Mouse (Mus musculus) hindbrain, embryonic 14.5 days (tissue): Measurements from ENCODE around the gene Tspan4. TPM values are rescaled to one million over a fixed set of nuclear protein-coding genes. Genes with fewer than 3 reads are reported as not detected.
A peak's percentile ranks its signal among the peaks of the same experiment; 100 is the strongest.

Source experiments
- ATAC-seq: fragments of 200-750 bp; cut with Nextera tagmentation; 2 replicates; pipeline ENCODE4 v1.8.0; 2017; ENCODE audit warnings: moderate number of reproducible peaks, mild to moderate bottlenecking, moderate TSS enrichment, moderate library complexity; ENCODE audit not compliant: low FRiP score
- DNase-seq: peaks from one replicate; pipeline ENCODE4 v3.0.0-alpha.2; 2015; ENCODE audit warnings: low spot score
- H3K27ac ChIP-seq: fragments of 300-500 bp; sonication (generic); 2 replicates; pipeline ENCODE4 v1.5.1; 2014; ENCODE audit warnings: mild to moderate bottlenecking, moderate library complexity
- H3K27me3 ChIP-seq: fragments of 300-500 bp; sonication (generic); 2 replicates; pipeline ENCODE4 v1.6.1; 2014; ENCODE audit warnings: mild to moderate bottlenecking, low read length, mixed read lengths; ENCODE audit not compliant: control insufficient read depth, insufficient read depth
- H3K36me3 ChIP-seq: fragments of 300-500 bp; sonication (generic); replicated peaks from 2 replicates; pipeline ENCODE4 v1.6.1; 2014; ENCODE audit not compliant: control insufficient read depth, insufficient read depth
- H3K4me1 ChIP-seq: fragments of 300-500 bp; sonication (generic); replicated peaks from 2 replicates; pipeline ENCODE4 v1.6.1; 2014; ENCODE audit warnings: antibody characterized with exemption, low read length, mixed read lengths; ENCODE audit not compliant: control insufficient read depth, insufficient read depth
- H3K4me2 ChIP-seq: fragments of 300-500 bp; sonication (generic); replicated peaks from 2 replicates; pipeline ENCODE4 v1.6.1; 2014; ENCODE audit warnings: mild to moderate bottlenecking, moderate library complexity
- H3K4me3 ChIP-seq: fragments of 300-500 bp; sonication (generic); replicated peaks from 2 replicates; pipeline ENCODE4 v1.5.1; 2014; ENCODE audit warnings: mild to moderate bottlenecking, low read length
- H3K9ac ChIP-seq: fragments of 300-500 bp; sonication (generic); 2 replicates; pipeline ENCODE4 v1.6.1; 2014
- H3K9me3 ChIP-seq: fragments of 300-500 bp; sonication (generic); 2 replicates; pipeline ENCODE4 v1.6.1; 2016; ENCODE audit warnings: low read length; ENCODE audit not compliant: control insufficient read depth
- WGBS: fragments of 180-500 bp; shearing (Covaris S2); extraction: QIAGEN DNeasy Blood & Tissue Kit; methylation state at CpG from one replicate; pipeline ENCODE4 v1.1.7; 2014; 5-methylcytosine and 5-hydroxymethylcytosine counted together
- polyA plus RNA-seq: library from polyadenylated mRNA; unstranded; fragments of >200 nt; fragmentation: Nextera tagmentation; extraction: Ambion mirVana; gene quantifications from 2 replicates; pipeline ENCODE4 v1.2.1, GENCODE M21; 2014

Tspan4 gene
- polyA plus RNA-seq, 1 experiment from 2014 or later: 61.0 TPM

DNA sequence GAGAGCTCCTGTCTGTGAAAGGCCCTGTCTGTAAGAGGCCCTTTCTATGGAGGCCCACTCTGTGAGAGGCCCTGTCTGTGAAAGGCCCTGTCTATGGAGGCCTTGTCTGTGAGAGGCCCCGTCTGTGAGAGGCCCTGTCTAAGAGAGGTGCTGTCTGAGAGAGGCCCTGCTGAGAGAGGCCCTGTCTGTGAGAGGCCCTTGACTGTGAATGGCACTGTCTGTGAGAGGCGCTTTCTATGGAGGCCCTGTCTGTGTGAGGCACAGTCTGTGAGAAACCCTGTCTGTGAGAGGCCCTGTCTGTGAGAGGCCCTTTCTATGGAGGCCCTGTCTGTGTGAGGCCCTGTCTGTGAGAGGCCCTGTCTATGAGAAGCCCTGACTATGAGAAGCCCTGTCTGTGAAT, 31.2 kb downstream of the Tspan4 start:
- Histone ChIP-seq H3K27me3 (no peaks in the 10 kb centered on the region), H3K4me3 (no peak overlapping the region), H3K4me2 (no peak overlapping the region), H3K9ac (no peak overlapping the region), H3K4me1 (no peaks in the 10 kb centered on the region), H3K36me3 (peaks cover 11% of the 10 kb centered on the region), H3K9me3 (no peaks in the 10 kb centered on the region), H3K27ac (no peak overlapping the region)
- WGBS: 78% methylated on average over 2 of the region's 2 CpGs
- ATAC-seq (no peak), DNase-seq (no peak)

DNA sequence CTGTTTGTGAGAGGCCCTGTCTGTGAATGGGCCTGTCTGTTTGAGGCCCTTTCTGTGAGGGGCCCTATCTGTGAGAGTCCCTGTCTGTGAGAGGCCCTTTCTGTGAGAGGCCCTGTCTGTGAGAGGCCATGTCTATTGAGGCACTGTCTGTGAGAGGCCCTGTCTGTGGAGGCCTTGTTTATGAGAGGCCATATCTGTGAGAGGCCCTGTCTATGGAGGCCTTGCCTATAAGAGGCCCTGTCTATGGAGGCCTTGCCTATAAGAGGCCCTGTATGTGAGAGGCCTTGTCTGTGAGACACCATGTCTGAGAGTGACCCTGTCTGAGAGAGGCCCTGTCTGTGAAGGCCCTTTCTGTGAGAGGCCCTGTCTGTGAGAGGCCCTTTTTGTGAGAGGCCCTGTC, 33.1 kb downstream of the Tspan4 start:
- no peaks in the 10 kb centered on the region for H3K27me3 ChIP-seq
- H3K36me3 ChIP-seq: peaks cover 24% of the 10 kb centered on the region
- H3K9me3 ChIP-seq: no peaks in the 10 kb centered on the region
- no peak overlapping the region for H3K4me2 ChIP-seq
- DNase-seq (no peak), ATAC-seq (no peak)
- no peaks in the 10 kb centered on the region for H3K4me1 ChIP-seq
- no peak overlapping the region for H3K9ac ChIP-seq
- H3K4me3 ChIP-seq: no peak overlapping the region
- no peak overlapping the region for H3K27ac ChIP-seq

DNA sequence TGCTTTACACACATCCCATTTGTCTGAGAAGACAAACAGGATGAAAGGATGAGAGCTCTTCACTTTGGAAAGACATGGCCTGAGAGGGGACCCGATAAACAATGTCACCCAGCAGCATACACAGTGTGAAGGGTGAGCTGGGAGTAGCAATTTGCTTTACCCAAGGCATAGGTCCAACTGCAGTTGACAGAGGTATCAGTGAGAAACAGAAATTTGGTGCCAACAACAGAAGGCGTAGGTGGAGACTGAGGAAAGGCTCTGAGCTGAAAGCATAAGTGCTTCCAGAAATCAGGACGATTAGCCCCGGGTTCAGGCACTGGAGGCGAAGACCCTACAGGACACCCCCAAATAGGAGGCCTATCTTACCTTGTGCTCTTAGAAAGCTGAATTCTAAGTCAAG, 35.2 kb downstream of the Tspan4 start:
- Histone ChIP-seq H3K9me3 (no peaks in the 10 kb centered on the region), H3K27ac (no peak overlapping the region), H3K4me1 (no peaks in the 10 kb centered on the region), H3K4me3 (no peak overlapping the region), H3K27me3 (no peaks in the 10 kb centered on the region), H3K9ac (no peak overlapping the region), H3K4me2 (no peak overlapping the region), H3K36me3 (peaks cover 42% of the 10 kb centered on the region)
- DNase-seq (no peak), ATAC-seq (no peak)
- 94% methylated on average over 5 of the region's 5 CpGs for WGBS

DNA sequence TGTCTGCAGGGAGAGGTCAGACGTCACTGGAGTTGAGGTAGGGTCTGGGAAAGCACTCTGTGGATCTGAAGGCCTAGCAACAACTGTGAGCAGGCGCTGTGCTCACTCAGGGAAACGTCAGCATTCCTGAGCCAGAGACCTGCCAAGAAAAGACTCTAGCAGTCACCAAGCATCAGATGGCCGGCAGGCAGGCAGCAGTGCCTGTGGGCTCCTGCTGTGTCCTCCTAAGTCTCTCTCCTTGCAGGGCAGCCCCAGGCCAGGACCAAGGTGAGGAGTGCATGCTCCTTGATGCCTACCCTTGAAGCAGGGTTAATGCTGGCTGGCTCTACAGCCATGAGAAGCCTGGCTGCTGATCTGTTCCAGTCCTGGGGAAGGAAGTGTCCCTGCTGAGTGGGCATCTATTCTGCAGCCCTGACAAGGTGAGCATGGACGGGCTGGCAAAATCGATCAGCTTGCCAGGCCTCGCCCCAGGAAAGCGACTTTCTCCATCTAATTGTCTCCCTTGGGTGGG, 35.7 kb downstream of the Tspan4 start:
- Histone ChIP-seq H3K9ac (no peak overlapping the region), H3K4me3 (no peak overlapping the region), H3K27me3 (no peaks in the 10 kb centered on the region), H3K4me2 (no peak overlapping the region), H3K4me1 (no peaks in the 10 kb centered on the region), H3K27ac (no peak overlapping the region), H3K36me3 (peaks cover 47% of the 10 kb centered on the region), H3K9me3 (no peaks in the 10 kb centered on the region)
- DNase-seq (peak; percentile 24), ATAC-seq (no peak)
- 73% methylated on average over 8 of the region's 8 CpGs for WGBS

DNA sequence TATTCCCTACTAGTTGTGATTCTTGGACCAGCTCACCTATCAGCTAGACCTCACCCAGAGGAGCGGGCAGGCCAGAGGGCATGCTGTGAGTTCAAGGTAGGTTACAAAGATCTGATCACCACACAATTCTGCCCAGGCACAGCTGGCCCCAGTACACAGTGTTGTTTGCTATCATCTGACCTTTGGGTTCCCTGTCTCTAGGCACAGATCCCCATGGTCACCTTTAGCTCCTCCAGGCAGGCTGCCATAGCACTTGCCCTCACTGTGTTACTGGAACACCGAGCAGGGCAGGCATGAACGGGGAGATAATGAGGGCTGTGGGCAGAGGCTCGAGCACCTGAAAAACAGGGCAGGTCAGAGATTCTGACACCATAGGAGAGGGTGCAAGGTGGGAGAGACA, 42.6 kb downstream of the Tspan4 start:
- H3K9me3 ChIP-seq: no peaks in the 10 kb centered on the region
- ATAC-seq (no peak), DNase-seq (no peak)
- H3K4me3 ChIP-seq: no peak overlapping the region
- no peak overlapping the region for H3K4me2 ChIP-seq
- H3K27me3 ChIP-seq: no peaks in the 10 kb centered on the region
- no peak overlapping the region for H3K9ac ChIP-seq
- H3K27ac ChIP-seq: no peak overlapping the region
- peaks cover 71% of the 10 kb centered on the region for H3K36me3 ChIP-seq
- WGBS: 96% methylated on average over 4 of the region's 4 CpGs
- no peaks in the 10 kb centered on the region for H3K4me1 ChIP-seq

DNA sequence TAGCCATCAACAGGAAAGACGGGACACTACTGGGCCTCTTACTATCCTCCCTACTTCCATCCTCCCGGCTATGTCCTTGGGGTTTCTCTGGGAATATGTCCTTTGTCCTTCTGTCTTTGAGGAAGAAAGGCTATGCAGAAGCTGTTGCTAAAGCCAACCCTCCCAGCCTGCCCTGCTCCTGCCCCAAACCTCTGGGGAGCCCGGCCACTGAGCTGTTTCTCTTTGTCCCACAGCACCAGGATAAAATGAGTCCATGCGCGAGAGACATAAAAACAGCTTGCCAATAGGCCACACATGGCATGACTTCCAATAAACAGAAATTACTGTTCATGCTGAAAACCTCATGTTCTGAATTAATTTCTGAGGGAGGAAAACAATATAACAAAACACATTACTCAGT, 43.3 kb downstream of the Tspan4 start:
- H3K9me3 ChIP-seq: no peaks in the 10 kb centered on the region
- no peaks in the 10 kb centered on the region for H3K4me1 ChIP-seq
- DNase-seq (no peak), ATAC-seq (no peak)
- H3K27me3 ChIP-seq: no peaks in the 10 kb centered on the region
- H3K36me3 ChIP-seq: peaks cover 68% of the 10 kb centered on the region
- H3K27ac ChIP-seq: no peak overlapping the region
- no peak overlapping the region for H3K9ac ChIP-seq
- no peak overlapping the region for H3K4me2 ChIP-seq
- WGBS: 73% methylated on average over 5 of the region's 5 CpGs
- no peak overlapping the region for H3K4me3 ChIP-seq

DNA sequence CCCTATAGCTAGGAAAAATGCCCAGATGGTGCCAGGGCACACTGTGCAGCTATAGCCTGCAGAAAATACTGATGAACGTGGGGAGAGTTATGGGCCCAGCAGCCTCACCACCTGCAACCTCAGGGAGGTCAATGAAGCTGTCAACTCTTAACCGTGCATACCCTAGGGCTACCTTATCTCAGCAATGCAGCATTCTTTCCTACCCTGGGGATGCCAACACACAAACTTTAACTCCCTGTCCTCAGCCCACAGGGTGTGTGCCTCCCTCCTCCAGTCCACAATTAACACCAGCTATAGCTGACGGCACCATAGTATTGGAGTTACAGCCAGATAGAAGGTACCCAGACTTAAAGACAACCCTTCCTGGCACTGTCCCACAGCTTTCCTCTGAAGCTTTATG, 43.9 kb downstream of the Tspan4 start:
- Histone ChIP-seq H3K4me3 (no peak overlapping the region), H3K27ac (no peak overlapping the region), H3K36me3 (peaks cover 61% of the 10 kb centered on the region), H3K4me1 (no peaks in the 10 kb centered on the region), H3K9me3 (no peaks in the 10 kb centered on the region), H3K9ac (no peak overlapping the region), H3K4me2 (no peak overlapping the region), H3K27me3 (no peaks in the 10 kb centered on the region)
- DNase-seq (no peak), ATAC-seq (no peak)
- 72% methylated on average over 3 of the region's 3 CpGs for WGBS

DNA sequence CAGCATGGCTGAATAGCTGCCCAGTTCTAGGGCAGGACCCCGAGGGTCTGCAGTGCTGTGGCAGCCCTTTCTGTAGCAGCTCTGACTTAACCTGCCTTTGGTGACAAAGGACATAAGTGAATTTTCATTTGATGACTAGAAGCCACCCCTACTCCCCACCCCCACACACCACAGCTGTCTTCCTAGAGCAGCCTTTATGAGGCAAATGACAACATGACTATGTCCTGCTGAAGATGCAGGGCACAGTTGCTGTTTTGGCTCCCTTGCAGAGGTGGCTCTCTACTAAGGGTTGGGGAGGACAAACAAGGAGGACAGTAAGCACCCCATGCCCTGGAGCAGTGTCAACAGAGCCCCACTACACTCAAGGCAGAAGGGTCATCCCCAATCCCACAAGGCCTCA, 44.8 kb downstream of the Tspan4 start:
- whole genome bisulfite sequencing: 82% methylated on average over 1 of the region's 1 CpGs
- Histone ChIP-seq H3K9me3 (no peaks in the 10 kb centered on the region), H3K4me1 (no peaks in the 10 kb centered on the region), H3K27me3 (no peaks in the 10 kb centered on the region), H3K4me2 (no peak overlapping the region), H3K36me3 (peaks cover 55% of the 10 kb centered on the region), H3K4me3 (no peak overlapping the region), H3K27ac (no peak overlapping the region), H3K9ac (no peak overlapping the region)
- DNase-seq (no peak), ATAC-seq (no peak)

DNA sequence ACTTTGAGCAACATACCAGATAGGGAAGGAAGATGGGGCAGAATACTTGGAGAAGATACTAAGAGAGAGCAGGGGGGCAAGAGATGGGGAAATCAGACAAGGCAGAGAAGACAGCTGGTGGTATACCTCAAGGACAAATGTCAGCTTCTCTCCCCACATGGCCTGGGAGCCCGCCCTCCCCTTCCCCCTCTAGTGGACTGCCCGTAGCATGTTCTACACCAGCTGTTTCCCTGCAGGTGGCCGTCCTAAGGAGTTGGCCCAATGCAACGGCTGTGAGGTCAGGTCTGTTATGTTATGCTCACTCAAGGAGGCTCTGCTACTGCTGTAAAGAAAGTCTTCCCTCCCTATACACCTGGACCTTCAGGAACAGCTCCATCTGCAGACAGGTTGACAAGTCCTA, 48.0 kb downstream of the Tspan4 start:
- no peak overlapping the region for H3K9ac ChIP-seq
- no peaks in the 10 kb centered on the region for H3K4me1 ChIP-seq
- H3K36me3 ChIP-seq: peaks cover 50% of the 10 kb centered on the region
- no peak for ATAC-seq
- H3K27me3 ChIP-seq: no peaks in the 10 kb centered on the region
- WGBS: 31% methylated on average over 4 of the region's 4 CpGs
- no peak overlapping the region for H3K27ac ChIP-seq
- no peak overlapping the region for H3K4me2 ChIP-seq
- no peak overlapping the region for H3K4me3 ChIP-seq
- no peaks in the 10 kb centered on the region for H3K9me3 ChIP-seq
- no peak for DNase-seq

DNA sequence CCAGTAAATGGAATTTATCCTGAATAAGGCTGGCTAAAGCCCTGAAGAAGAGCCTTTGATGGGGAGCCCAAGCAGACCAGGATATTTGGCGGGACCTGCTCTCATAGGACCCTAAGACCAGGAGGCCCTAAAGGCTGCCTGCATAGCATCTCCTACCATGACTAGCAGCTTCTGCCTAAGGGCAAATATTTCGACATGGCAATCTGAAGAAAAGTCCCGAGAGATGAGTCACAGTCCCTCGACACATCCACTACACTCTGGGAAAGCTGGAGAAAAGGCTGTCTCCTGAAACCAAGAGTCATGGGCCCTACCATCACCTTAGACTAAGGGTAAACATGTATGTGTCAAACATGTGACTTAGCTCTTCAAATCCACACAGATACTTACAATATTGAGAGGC, 49.2 kb downstream of the Tspan4 start:
- H3K9me3 ChIP-seq: no peaks in the 10 kb centered on the region
- 85% methylated on average over 4 of the region's 4 CpGs for WGBS
- H3K27me3 ChIP-seq: no peaks in the 10 kb centered on the region
- H3K4me2 ChIP-seq: no peak overlapping the region
- H3K4me1 ChIP-seq: no peaks in the 10 kb centered on the region
- no peak overlapping the region for H3K9ac ChIP-seq
- no peak overlapping the region for H3K27ac ChIP-seq
- DNase-seq (no peak), ATAC-seq (no peak)
- H3K36me3 ChIP-seq: peaks cover 58% of the 10 kb centered on the region
- no peak overlapping the region for H3K4me3 ChIP-seq
